Mouse (Mus musculus) left cerebral cortex, adult 6 months (tissue): Measurements from ENCODE around the gene Tuba4a. TPM values are rescaled to one million over a fixed set of nuclear protein-coding genes. Genes with fewer than 3 reads are reported as not detected.

ENCODE experiments used
- long read RNA-seq, 2 experiments: library from polyadenylated mRNA; unstranded; transcript quantifications; one replicate each; pipeline ENCODE4 v2.0.0; 2019 to 2020
- polyA plus RNA-seq: library from polyadenylated mRNA; unstranded; fragments of <200 nt; fragmentation: Nextera tagmentation; gene quantifications from 2 replicates; pipeline ENCODE4 v1.2.3, GENCODE M21; 2021

Gene Tuba4a
- 232 and 261 TPM in 2 replicates for polyA plus RNA-seq
- long read RNA-seq, experiment 1, transcript Tuba4a-202 (4 exons, 2,840 nt), result major isoform, 997 of 1,297 reads
- long read RNA-seq, experiment 1, transcript Tuba4a-205 (3 exons, 815 nt), result minor isoform, 10 of 1,297 reads
- long read RNA-seq, experiment 1, partial matches to known transcripts, result 181 of 1,297 reads
- long read RNA-seq, experiment 1, other reads (novel, unspliced or antisense), result 109 of 1,297 reads
- long read RNA-seq, experiment 2, transcript Tuba4a-202 (4 exons, 2,840 nt), result major isoform, 195 of 414 reads
- long read RNA-seq, experiment 2, partial matches to known transcripts, result 53 of 414 reads
- long read RNA-seq, experiment 2, other reads (novel, unspliced or antisense), result 164 of 414 reads

DNA sequence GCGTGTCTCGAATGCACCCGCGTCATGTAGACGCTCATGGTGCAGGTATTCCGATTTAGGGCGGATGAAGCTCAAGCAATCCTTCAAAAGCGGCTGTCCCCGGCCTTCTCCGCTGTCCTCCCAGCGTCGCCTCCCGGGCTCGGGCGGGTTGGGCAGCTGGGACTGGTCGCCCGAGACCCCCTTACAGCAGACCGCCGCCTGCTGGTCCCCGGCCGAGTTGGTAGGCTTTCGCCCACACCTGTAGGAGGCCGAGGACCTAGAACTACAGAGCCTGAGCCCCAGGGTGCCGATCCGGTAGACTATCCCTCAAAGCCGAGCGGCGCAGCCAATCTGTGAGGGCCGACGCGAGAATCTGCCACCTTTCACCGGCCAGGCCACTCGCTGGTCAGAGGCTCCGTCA lies at the start of gene Tuba4a:
Gene Tuba4a (minus strand): TSS at position 335 of the 400 bp plus-strand sequence.

DNA sequence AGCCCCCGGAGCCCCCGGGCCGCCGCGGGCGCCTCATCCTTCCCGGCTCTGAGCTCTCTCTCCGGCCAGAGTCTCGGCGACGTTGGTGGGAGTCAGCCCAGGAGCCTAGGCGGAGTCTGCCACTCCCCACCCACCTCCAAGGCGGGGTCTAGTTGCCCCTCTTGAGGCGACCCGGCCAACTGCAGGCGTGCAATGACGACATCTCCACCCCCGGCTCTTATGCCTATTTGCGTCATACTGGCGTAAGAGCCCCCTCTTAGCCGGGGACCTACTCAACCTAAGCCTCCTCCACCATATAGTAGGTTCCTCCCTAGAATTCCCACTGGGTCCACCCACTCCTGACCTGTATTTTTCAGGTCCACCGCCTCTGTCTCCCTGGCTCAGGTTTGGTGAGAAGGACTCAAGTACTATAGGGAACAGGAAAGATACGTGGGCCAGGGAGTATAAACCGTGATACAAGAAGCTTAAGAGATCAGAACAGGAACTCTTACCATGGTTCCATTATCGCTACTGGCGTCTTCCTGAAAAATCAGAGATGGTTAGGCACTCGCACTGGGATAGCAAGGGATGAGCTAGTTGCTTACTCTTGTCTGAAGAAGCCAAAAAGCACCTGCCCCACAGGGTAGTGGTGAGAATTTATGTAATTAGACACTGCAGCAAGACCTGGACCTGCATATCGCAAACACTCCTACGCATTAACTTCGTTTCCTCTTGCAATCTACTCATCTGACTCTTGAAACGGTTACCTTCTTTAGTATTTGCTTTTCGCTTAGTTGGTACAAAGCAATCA lies 44.6 kb upstream of the Tuba4a start, which contains the start of gene Ptprn:
Gene Ptprn (minus strand): TSS at position 412 of the 790 bp plus-strand sequence.

DNA sequence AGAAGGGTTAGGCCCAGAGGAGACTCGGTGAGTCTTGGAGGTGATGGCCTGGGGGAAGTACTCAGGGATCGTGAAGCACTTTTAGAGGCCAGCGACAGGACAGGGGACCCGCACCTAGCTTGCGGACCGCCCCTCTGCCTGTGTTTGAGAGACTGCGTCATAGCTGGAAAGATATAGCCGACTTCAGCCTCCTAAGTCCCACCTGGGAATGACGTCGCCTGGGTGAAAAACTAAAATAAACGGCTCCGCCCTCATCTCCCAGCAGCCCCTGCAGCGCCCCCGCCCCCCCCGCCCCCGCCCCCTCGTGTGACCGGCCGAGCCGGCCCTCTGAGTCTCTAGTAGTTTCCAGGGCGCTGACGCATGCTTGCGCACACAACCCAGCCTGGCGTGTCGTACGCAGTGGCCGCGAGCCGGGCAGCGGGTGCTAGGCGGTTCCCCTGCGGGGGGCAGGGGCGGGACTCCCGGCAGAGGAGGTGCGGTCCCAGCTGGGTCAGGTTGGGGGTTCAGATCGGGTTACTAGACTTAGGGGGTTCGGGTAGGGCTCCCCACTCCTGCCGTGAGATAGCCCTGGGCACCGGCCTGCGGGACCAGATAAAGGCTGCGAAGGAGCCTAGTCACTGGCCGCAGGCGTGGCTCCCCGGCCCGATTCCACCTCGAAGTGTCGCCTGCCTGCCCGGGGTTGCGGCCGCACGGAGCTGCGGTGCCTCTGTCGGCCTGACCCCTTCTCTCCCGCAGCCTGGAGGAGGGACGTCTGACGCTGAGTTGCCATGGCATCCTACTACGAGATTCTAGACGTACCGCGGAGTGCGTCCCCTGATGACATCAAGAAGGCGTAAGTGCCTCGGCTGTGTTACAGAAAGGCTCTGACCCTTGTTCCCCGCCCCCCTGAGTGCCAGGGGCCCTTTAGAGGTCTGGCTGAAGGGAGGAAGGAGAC lies 16.7 kb upstream of the Tuba4a start, which contains the start of gene Dnajb2:
Gene Dnajb2 (plus strand): TSS at position 290 of the 934 bp plus-strand sequence.

DNA sequence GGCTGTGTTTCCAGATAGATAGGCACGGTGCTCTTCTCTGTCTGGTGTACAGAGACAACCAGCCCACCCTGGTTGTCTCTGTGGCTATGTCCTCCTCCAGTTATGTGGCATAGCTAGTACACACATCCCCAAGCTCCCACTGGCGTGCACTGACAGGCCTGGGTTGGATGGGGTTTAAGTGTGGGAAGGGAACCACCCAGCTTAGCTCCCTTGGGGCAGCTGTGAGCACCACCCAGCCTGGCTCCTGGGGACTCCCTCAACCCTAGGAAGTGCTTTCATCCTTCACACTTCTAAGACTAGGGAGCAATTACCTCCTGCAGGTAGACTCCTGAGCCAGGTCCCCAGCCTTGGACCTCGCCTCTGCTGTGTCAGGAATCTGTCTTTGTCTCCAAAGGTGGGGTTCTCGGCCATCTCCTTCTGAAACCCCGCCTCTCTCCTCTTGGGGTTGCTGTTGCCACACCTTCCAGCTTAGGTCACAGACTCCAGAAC lies 12.0 kb upstream of the Tuba4a start, which contains the start of gene A630095N17Rik:
Gene A630095N17Rik (minus strand): TSS at position 439 of the 489 bp plus-strand sequence.

DNA sequence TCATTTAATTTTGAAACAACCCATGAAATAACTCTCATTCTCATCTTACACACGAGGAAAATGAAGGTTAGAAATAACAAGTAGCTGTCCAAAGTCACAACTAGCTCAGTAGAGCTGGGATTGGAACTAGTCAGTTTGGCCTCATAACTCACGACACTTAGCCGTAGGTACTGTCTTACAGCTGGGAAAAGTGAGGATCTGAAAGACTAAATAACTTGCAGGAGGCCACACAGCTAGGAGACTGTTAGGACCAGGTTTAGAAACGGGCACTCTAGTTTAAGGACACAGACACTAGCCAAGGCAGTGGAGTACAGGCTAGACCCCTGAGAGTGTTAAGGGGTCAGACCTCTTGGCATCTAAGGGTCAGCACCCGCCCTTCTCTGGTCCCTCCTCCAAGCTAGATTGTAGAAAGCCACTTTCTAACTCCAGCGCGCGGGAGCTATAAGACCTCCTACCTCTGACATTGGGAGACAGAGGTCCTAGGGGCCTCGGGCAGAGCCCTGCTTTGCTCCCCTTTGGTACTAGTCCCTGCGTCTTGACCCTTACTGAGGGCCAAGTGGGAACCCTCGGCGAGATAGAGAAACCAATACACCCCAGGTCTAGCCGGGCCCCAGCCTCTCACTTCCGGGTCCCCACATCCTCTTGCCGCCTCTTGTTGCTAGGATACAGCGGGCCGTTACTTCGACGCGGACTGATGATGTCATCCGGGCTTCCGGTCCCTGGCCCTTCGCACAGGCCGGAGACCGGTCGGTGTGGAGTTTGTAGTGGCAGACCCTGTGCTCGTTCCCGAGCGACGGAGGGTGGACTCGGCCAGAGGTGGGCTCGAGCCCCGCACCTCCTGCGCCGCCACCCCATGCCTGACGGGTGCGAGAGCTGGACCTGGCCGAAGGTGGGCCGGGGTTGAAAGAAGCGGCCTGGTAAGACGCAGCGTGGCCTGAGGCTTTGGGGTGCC lies 9.3 kb downstream of the Tuba4a start, which contains the start of the genes Glb1l and Stk16:
Gene Glb1l (minus strand): TSS at position 678 of the 952 bp plus-strand sequence.
Gene Stk16 (plus strand): TSS at position 703 of the 952 bp plus-strand sequence.

DNA sequence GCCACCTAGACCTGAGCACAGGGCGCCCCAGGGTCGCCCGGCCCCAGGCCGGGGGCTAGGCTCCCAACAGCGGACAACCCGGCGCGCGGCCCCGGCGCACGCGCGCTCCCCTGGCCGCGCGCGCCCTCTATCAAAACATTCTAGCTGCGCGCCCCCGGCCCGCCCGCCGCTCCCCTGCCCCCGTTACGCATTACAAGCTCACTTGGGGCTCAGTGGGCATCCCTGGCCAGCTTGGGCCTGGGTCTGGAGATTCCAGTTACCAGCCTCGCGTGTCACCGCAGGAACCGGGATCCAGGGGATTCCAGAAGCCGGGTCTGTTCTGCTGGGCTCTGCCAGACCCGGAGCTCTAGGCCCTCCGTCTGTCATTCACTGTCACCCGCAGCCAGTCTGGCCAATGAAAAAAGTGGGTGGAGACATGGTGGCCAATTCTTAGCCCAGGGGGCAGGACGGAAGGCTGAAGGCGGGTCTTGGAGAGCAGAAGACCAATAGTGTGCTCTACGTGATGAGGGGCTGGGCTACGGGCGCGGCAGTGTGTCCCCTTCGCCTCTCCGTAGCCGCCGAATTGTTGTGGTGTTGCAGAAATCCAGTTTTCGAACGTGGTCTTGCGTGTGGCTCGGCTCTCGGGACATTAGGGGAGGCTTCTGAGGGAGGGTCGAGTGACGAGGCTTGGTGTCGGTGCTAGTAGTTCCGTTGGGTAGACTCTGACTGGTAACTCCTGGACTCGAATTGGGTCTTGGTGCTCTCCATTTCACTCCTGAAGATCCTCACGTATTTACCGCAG lies 27.9 kb downstream of the Tuba4a start, which contains the start of the genes Ankzf1 and Atg9a:
Gene Ankzf1 (plus strand): TSS at position 530 of the 781 bp plus-strand sequence.
Gene Atg9a (minus strand): TSS at position 575 of the 781 bp plus-strand sequence.

DNA sequence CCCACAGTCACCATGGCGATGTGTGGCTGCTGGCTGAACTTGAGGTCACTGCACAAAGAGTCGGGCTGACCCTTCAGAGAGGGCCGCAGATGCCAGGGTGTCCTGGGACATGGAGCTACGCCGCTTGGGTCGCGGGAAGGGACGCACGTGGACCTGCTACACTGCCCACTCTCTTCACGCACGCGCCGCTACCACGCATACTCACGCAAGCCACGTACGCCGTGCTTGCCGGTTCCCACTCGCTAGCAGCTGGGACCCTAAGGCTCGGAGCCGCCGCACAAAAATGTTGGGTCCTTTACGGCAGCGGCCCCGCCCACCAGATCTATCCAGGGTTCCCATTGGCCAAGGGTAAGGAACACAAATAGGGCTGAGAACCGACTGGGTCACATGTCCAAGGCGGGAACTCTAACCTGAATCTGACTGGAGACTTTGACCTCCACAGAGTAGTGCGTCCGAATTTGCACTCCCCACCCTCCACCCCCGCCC lies 39.5 kb downstream of the Tuba4a start, which contains the start of gene Abcb6:
Gene Abcb6 (minus strand): TSS at position 288 of the 486 bp plus-strand sequence.

DNA sequence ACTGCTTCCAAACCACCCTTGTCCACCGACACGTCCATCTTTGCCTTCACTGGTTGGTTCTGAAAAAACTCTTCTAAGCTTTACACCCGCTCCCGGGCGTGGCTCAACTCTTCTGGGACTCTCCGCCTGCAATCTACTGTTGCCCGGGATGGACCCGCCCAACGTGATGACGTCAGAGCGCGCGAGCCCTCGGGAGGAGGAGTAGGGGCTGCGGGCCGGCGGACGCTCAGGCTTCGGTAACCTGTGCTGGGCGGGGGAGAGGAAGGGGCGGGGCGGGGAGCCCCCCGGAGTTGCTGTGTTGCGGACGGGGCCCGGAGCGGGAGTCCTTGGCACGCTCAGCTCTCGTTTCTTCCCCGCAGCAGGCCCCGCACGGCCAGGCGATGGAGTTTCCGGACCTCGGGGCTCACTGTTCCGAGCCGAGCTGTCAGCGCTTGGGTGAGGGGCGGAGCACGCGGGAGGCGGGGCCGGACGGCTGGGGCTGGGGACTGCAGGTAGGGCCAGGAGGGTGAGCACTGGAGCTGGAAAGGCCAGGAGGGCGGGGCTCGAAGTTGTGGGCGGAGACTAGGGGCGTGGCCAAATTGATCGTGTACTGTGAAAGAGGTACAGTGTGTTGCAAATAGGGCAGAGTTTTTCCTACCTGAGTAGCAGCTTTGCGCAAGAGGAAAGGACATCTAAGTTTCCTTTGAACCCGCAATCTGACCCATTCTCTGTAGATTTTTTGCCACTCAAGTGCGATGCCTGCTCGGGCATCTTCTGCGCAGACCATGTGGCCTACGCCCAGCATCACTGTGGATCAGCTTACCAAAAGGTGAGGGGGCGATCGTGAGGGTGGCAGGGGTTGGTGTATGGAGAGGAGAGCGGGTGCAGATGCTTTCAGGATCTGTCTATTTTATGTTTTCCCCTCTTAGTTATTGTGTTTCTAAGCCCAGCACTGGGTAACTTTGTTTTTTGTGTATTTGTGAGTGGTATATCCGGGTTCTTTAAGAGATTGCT lies 50.9 kb downstream of the Tuba4a start, which contains the start of gene Zfand2b:
Gene Zfand2b (plus strand): TSS at position 175 of the 993 bp plus-strand sequence.

Other genes with a start within 250 kb of the Tuba4a start
- 4.1 and 5.2 TPM in 2 replicates for gene Nhej1, start 94.7 kb downstream of the Tuba4a start, polyA plus RNA-seq
- 2.5 and 3.6 TPM in 2 replicates for gene Slc23a3, start 86.0 kb downstream of the Tuba4a start, polyA plus RNA-seq
- gene Cnppd1, start 77.2 kb downstream of the Tuba4a start, polyA plus RNA-seq, result 8.7 and 17.8 TPM in 2 replicates
- gene Retreg2, start 77.1 kb downstream of the Tuba4a start, polyA plus RNA-seq, result 51.8 and 214 TPM in 2 replicates
- gene Zfand2b, start 51.2 kb downstream of the Tuba4a start, polyA plus RNA-seq, result 36.1 and 43.8 TPM in 2 replicates
- 10.6 and 12.0 TPM in 2 replicates for gene Abcb6, start 39.5 kb downstream of the Tuba4a start, polyA plus RNA-seq
- gene Ankzf1, start 27.7 kb downstream of the Tuba4a start, polyA plus RNA-seq, result 12.1 and 13.1 TPM in 2 replicates
- 44.9 and 63.6 TPM in 2 replicates for gene Atg9a, start 27.7 kb downstream of the Tuba4a start, polyA plus RNA-seq
- 1.8 and 2.2 TPM in 2 replicates for gene Glb1l, start 9.1 kb downstream of the Tuba4a start, polyA plus RNA-seq
- gene Stk16, start 9.0 kb downstream of the Tuba4a start, polyA plus RNA-seq, result 79.4 and 83.1 TPM in 2 replicates
- not detected in 2 replicates for gene A630095N17Rik, start 12.2 kb upstream of the Tuba4a start, polyA plus RNA-seq
- gene Dnajb2, start 16.5 kb upstream of the Tuba4a start, polyA plus RNA-seq, result 57.8 and 73.1 TPM in 2 replicates
- gene Ptprn, start 44.6 kb upstream of the Tuba4a start, polyA plus RNA-seq, result 113 and 159 TPM in 2 replicates
- gene Resp18, start 58.5 kb upstream of the Tuba4a start, polyA plus RNA-seq, result 215 and 275 TPM in 2 replicates
- 81.6 and 92.2 TPM in 2 replicates for gene Dnpep, start 98.1 kb upstream of the Tuba4a start, polyA plus RNA-seq
- 1.2 and 1.5 TPM in 2 replicates for gene Des, start 140.5 kb upstream of the Tuba4a start, polyA plus RNA-seq
- 46.1 and 63.7 TPM in 2 replicates for gene Speg, start 155.4 kb upstream of the Tuba4a start, polyA plus RNA-seq
- gene Gmppa, start 216.1 kb upstream of the Tuba4a start, polyA plus RNA-seq, result 27.0 and 29.7 TPM in 2 replicates
- gene Asic4, start 230.6 kb upstream of the Tuba4a start, polyA plus RNA-seq, result 2.7 and 3.6 TPM in 2 replicates